Mouse (Mus musculus): ENCODE measurements around the gene Fam136a. TPM values are rescaled to one million over a fixed set of nuclear protein-coding genes. Genes with fewer than 3 reads are reported as not detected.
"Not testable (repeated sequence)": the region's sequence is repeated elsewhere in the genome, so short reads cannot be mapped to it uniquely, and the experiment has no call there.

The Fam136a gene
- polyA plus RNA-seq, 1 experiment from 2014 or later: 77.1 TPM

- DNase-seq (ENCODE audit: low spot score): peak; percentile 26
Measured at GRCm38 (mm10) chr6:86366125-86366852, 843 bp downstream of the Fam136a start.

DNA sequence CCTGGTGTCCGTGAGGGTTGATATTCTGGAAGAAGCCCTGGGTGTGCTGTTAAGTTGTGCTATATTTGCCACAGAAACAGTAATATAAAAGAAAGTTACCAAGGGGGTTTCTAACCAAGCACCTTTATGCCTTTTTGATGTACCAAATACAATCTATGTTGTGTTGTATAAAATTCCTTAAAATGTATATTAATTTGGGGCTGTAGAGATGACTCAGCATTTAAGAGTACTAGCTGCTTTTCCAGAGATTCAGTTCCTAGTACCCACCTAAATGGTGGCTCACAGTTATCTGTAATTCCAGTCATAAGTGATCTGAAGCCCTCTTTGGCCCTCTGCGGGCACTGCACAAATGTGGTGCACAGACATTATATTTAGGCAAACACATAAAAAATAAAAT, 1.4 kb downstream of the Fam136a start:
- DNase-seq (ENCODE audit: low spot score): no peak

DNA sequence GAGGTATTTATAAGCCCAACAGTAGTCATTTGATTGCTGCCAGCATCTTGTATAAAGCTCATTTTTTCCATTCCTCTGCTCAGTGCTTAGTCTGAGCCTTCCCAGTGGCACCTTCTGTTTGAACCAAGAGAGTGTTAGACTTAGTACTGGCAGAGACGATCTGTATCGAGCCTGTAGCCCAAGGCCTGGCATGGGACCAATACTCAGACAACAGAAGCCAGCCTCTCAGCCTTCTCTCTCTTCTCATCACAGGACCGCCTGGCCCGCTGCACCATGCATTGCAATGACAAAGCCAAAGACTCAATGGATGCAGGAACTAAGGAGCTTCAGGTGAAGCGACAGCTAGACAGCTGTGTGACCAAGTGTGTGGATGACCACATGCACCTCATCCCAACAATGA, 3.0 kb downstream of the Fam136a start:
- no peak for DNase-seq (ENCODE audit: low spot score)

DNA sequence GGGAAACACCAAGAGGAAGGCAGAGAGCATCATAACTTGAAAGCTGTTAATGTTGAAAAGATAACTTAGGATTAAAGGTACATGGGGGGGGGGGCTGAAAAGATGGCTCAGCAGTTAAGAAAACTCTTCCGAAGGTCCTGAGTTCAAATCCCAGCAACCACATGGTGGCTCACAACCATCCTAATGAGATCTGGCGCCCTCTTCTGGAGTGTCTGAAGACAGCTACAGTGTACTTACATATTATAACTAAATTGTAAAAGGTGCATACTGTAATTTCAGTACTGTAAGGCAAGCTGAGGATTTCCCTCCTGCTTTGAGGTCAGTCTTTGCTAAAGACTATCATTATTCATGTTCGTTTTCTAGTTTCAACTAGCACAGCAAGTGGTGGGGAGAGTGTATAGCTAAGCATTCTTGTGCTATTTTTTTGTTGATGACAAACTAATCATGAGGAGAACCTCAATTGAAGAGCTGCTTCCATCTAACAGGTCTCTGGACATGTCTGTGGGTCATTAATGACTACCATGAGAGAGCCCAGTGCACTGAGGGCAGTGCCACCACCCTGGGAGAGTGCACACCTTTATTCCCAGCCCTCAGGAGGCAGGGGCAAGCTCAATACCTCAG, 4.8 kb downstream of the Fam136a start:
- DNase-seq (ENCODE audit: low spot score): peak; percentile 29

DNA sequence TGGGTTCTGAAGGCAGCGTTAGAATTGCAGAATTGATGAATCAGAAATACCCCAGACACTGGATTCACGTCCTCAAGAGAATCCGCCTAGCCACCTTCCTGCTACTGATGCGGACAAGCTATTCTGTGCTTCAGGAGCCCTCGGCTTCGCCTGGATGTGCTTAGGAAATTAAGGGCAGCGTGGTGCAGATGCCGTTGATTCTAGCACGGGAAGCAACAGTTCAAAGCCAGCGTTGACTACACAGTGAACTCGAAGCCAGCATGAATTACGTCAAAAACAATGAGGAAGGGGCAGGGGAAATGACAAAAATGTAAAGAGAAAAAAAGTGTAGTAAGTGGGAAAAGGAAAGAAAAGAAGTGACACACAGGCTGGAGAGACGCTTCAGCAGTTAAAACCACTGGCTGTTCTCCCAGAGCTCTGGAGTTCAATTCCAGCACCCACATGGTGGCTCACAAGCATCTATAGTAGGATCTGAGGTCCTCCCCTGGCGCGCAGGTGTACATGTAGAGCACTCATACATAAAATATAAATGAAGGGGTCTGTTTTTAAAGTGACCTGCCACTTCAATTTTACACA, 5.4 kb downstream of the Fam136a start, which contains the start of gene Snrpg:
TSS of gene Snrpg (plus strand) at position 541 of the 576 bp plus-strand sequence.
- DNase-seq (ENCODE audit: low spot score): peak; percentile 34

GRCm38 (mm10) chr6:86371340-86371911, 6.0 kb downstream of the Fam136a start:
- DNase-seq (ENCODE audit: low spot score): peak; percentile 95

GRCm38 (mm10) chr6:86371950-86372516, 6.6 kb downstream of the Fam136a start:
- no peak for DNase-seq (ENCODE audit: low spot score)

GRCm38 (mm10) chr6:86373556-86373955, 8.1 kb downstream of the Fam136a start:
- DNase-seq (ENCODE audit: low spot score): no peak

- DNase-seq (ENCODE audit: low spot score): no peak
Measured at GRCm38 (mm10) chr6:86378341-86378740, 12.9 kb downstream of the Fam136a start.

DNA sequence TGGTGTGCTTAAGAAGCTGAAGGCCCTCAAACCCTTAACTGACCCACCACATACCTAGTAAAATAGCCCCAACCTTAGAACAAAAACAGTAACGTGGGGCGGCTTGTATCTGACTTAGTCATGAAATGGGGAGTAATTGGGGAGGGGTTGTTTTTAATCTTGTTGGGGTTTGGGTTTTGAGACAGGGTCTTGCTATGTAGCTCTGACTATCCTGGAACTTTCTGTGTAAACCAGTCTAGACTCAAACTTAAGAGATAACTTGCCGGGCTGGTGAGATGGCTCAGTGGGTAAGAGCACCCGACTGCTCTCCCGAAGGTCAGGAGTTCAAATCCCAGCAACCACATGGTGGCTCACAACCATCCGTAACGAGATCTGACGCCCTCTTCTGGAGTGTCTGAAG, 14.7 kb downstream of the Fam136a start:
- DNase-seq (ENCODE audit: low spot score): not testable (repeated sequence)

GRCm38 (mm10) chr6:86382551-86382950, 17.1 kb downstream of the Fam136a start:
- no peak for DNase-seq (ENCODE audit: low spot score)

- DNase-seq (ENCODE audit: low spot score): no peak
Measured at GRCm38 (mm10) chr6:86383370-86383769, 17.9 kb downstream of the Fam136a start.

GRCm38 (mm10) chr6:86384692-86385091, 19.2 kb downstream of the Fam136a start:
- DNase-seq (ENCODE audit: low spot score): no peak

- no peak for DNase-seq (ENCODE audit: low spot score)
Measured at GRCm38 (mm10) chr6:86385362-86386104, 20.1 kb downstream of the Fam136a start.

GRCm38 (mm10) chr6:86387313-86387712, 21.9 kb downstream of the Fam136a start:
- no peak for DNase-seq (ENCODE audit: low spot score)

DNA sequence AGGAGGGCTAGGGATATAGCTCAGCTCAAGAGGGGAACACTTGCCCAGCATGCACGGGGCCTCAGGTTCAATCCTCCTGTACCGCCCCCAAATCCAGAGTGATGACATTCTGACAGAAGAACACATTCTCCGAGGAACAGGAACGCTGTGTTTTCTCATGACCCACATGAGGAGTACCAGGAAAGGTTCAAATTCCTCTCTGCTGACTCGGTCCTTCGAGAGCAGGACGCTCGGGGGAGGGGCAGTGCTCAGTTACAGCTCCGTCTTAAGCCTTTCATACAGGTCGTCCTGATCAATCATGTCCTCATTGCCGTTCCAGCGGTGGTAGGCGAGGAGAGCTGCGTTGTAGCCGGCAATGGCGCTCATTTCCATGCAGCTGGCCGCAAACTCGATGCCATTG, 23.0 kb downstream of the Fam136a start:
- no peak for DNase-seq (ENCODE audit: low spot score)

GRCm38 (mm10) chr6:86391326-86391725, 25.9 kb downstream of the Fam136a start:
- peak; percentile 29 for DNase-seq (ENCODE audit: low spot score)

- no peak for DNase-seq (ENCODE audit: low spot score)
Measured at GRCm38 (mm10) chr6:86393187-86393586, 27.7 kb downstream of the Fam136a start.

DNA sequence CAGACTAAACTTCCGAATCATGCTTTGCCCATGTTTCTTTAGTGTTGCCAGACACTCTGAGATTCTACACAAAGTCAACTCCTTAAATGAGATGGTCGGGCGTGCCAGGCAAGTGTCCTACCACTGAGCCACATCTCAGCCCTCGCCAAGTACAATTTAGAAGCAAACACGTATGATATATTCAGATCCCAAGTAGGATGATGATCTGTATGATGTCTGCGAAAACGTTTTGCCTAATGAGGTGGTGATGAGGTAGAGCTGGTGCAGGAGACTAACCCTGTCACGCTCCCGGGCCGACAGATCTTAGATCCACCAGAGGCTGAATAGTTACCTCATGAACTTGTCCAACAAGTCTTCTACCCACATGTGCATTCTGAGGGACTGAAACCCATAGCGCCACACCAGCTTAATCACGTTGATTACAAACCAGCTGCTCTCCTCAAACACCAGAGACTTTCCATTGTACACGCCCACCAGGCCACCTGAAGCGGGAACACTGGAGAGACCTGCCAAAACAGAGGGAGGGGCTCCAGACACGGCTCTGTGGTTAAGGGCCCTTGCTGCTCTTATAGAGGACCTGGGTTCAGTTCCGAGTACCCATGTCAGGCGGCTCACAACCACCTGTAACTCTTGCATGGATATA, 28.8 kb downstream of the Fam136a start:
- DNase-seq (ENCODE audit: low spot score): no peak

DNA sequence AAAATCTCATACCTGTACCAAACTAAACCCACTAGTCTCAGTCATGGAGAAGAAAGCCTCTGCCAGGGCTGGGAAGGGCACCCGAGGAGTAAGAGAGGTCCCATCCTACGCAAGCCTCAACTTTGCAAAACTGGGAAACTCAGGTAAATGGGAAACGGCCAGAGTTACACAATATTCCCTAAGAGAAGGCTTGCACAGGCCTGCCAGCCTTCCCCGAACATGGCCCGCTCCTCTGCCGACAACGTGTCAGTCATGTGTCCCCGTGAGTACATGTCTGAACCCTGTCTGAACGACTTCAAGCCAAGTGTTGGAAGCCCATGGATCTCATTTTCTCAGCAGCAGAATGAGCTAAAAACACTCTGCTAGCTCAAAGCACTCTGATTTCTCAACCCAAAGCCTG, 29.6 kb downstream of the Fam136a start:
- DNase-seq (ENCODE audit: low spot score): no peak

DNA sequence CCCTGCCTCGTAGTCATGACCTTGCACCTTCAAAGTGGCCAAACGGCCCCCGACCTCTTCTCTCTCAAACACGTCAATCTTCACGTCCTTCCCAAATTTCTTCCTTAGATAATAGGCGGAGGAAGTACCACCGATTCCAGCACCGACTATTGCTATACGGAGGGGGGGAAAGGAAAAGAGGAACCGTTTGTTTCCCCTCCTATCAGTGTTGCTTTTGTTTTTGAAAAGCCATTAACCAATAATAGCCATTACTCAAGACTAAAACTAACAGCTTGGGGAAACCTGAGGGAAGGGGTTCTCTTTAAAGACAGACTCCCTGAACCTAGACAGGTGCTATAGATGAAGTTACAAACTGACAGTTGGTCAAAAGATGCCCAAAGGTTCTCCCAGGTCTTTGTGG, 30.5 kb downstream of the Fam136a start:
- no peak for DNase-seq (ENCODE audit: low spot score)

Data from thymus, postnatal 0 days (tissue).